Mouse (Mus musculus) WW6 (cell line): ENCODE data around the gene Fam92a.
A peak's percentile ranks its signal among the peaks of the same experiment; 100 is the strongest.
"Not testable (repeated sequence)": the region's sequence is repeated elsewhere in the genome, so short reads cannot be mapped to it uniquely, and the experiment has no call there.

Experiments used
- DNase-seq: peaks from one replicate; pipeline ENCODE4 v3.0.0-alpha.2; 2013; ENCODE audit warnings: low read depth, low spot score

Fam92a gene

GRCm38 (mm10) chr4:12171318-12172091 lies at the start of gene Fam92a:
TSS of gene Fam92a (minus strand) at chr4:12172015.
- peak; percentile 38 for DNase-seq

GRCm38 (mm10) chr4:12178992-12179391 lies 7.2 kb upstream of the Fam92a start:
- DNase-seq = no peak

- no peak for DNase-seq
These were observed 863 bp downstream of the Fam92a start for GRCm38 (mm10) chr4:12170986-12171317.

- DNase-seq = no peak
These were observed 24.2 kb downstream of the Fam92a start for GRCm38 (mm10) chr4:12147660-12148059.

GRCm38 (mm10) chr4:12141516-12141915 lies 30.3 kb downstream of the Fam92a start:
- not testable (repeated sequence) for DNase-seq

GRCm38 (mm10) chr4:12140592-12141062 lies 31.2 kb downstream of the Fam92a start:
- not testable (repeated sequence) for DNase-seq

GRCm38 (mm10) chr4:12140141-12140567 lies 31.7 kb downstream of the Fam92a start, which contains the start of gene Rbm12b1:
TSS of gene Rbm12b1 (plus strand) at chr4:12140264.
- peak; percentile 45 for DNase-seq
